ENCODE assay signal across 10 mouse cellular contexts in genomic region chr8:125461504-125461903, GRCm38 (mm10).
A peak's percentile ranks its signal among the peaks of the same experiment; 100 is the strongest.
DNase-seq lines count a peak whose midpoint lies in the region; ATAC-seq and TF ChIP-seq lines count a peak whose summit lies in the region.
"Had no signal": no experiment of that assay in that cellular context is flagged by ENCODE, and none has a peak within 500 bp of the region (broad histone marks: within the 10 kb centered on the region; RNA-seq: fewer than 3 reads in every experiment).

No protein-coding gene starts in this region.

- peaks cover 8 to 26% of the 10 kb centered on the region in 2 experiments for H3K36me3 ChIP-seq in CH12.LX (replicated peaks in 1 of 2; ENCODE audit: control insufficient read depth in 1 of 2, insufficient read depth in 1 of 2, low read length in 1 of 2)

- peak; percentile 86 for ATAC-seq in megakaryocyte progenitor cell, adult 5-6 weeks (replicated peaks; ENCODE audit: poor library complexity)

- no peak for TF ChIP-seq EP300 in CH12.LX (IDR thresholded peaks at IDR 0.05; ENCODE audit: low read length)

- no peaks in the 10 kb centered on the region for H3K79me2 ChIP-seq in CH12.LX (replicated peaks; ENCODE audit: control insufficient read depth, extremely low read depth, insufficient read depth, poor library complexity, severe bottlenecking)

- no peak overlapping the region for H3K4me2 ChIP-seq in CH12.LX (ENCODE audit: insufficient read depth, low read depth, poor library complexity, severe bottlenecking)
- H3K4me2 ChIP-seq: embryonic facial prominence, embryonic 13.5 days had no signal

- no peak overlapping the region for H3K4me3 ChIP-seq in CH12.LX (replicated peaks in 1 of 3; ENCODE audit: low read depth in 2 of 3, low read length in 2 of 3, poor library complexity in 1 of 3)
- H3K4me3 ChIP-seq: embryonic facial prominence, embryonic 13.5 days had no signal

- in situ Hi-C loops in CH12.LX (cut with MboI; ENCODE audit: low pct_ligation_motif_present, low pct_unique_long_range_greater_than_20kb, low sequenced_read_pairs), result no loop called here

- peaks cover 0 to 27% of the 10 kb centered on the region in 2 experiments; a peak in 2 of 4 replicates for H3K4me1 ChIP-seq in CH12.LX (ENCODE audit: control insufficient read depth in 1 of 2, insufficient read depth in 2 of 2)

- DNase-seq in kidney, adult 11 months, result peak; percentile 19
- DNase-seq in kidney, adult 18-20 months, result no peak
- DNase-seq in CH12.LX (ENCODE audit: extremely low read depth), result peak; percentile 14
- DNase-seq in induced T-regulatory cell, adult 2 months (ENCODE audit: low read depth), result peak; percentile 64
- no peak for DNase-seq in frontal cortex, postnatal 36 days (ENCODE audit: low spot score in 2 of 2)
- DNase-seq in right cerebral cortex, postnatal 10 days (ENCODE audit: low spot score in 2 of 2), result no peak
- no peak for DNase-seq in frontal cortex, postnatal 10 days (ENCODE audit: low spot score in 2 of 2)
- DNase-seq: left cerebral cortex, postnatal 4 days had no signal

- TF ChIP-seq POLR2A in CH12.LX (IDR thresholded peaks at IDR 0.05; ENCODE audit: low read depth, low read length), result no peak

- H3K27me3 ChIP-seq in CH12.LX (replicated peaks), result no peaks in the 10 kb centered on the region

- dilution Hi-C loops in CH12.LX (cut with MboI; ENCODE audit: extremely low pct_ligation_motif_present, extremely low pct_unique_long_range_greater_than_20kb, low sequenced_read_pairs), result no loop called here

- H3K9me3 ChIP-seq in CH12.LX (replicated peaks; ENCODE audit: low read length), result no peaks in the 10 kb centered on the region
- H3K9me3 ChIP-seq: embryonic facial prominence, embryonic 13.5 days had no signal

- no peak overlapping the region for H3K27ac ChIP-seq in CH12.LX (ENCODE audit: insufficient read depth, low read depth)
- H3K27ac ChIP-seq: embryonic facial prominence, embryonic 13.5 days had no signal

- TF ChIP-seq CTCF in CH12.LX (conservative IDR thresholded peaks at IDR 0.05 in 1 of 2, IDR thresholded peaks at IDR 0.05 in 1 of 2; ENCODE audit: low read depth in 2 of 2, low read length in 2 of 2), result no peak

- H3K9ac ChIP-seq in CH12.LX (ENCODE audit: insufficient read depth, low read depth), result no peak overlapping the region
- H3K9ac ChIP-seq: embryonic facial prominence, embryonic 13.5 days had no signal

- no peak for TF ChIP-seq RAD21 in CH12.LX (IDR thresholded peaks at IDR 0.05; ENCODE audit: low read depth, low read length)

TF ChIP-seq in CH12.LX, 34 proteins besides CTCF, POLR2A, EP300 and RAD21:
- no peak for TF ChIP-seq MXI1 (IDR thresholded peaks at IDR 0.05; ENCODE audit: low read depth, low read length)
- no peak for TF ChIP-seq MAX (IDR thresholded peaks at IDR 0.05; ENCODE audit: low read length)
- TF ChIP-seq POLR2AphosphoS2 (IDR thresholded peaks at IDR 0.05; ENCODE audit: low read depth, low read length), result no peak
- TF ChIP-seq ZC3H11A (IDR thresholded peaks at IDR 0.05; ENCODE audit: low read depth, low read length), result no peak
- TF ChIP-seq GABPA (IDR thresholded peaks at IDR 0.05; ENCODE audit: insufficient replicate concordance, low read depth, low read length), result no peak
- no peak for TF ChIP-seq TBP (conservative IDR thresholded peaks at IDR 0.05; ENCODE audit: low read depth, low read length)
- no peak for TF ChIP-seq PAX5 (IDR thresholded peaks at IDR 0.05; ENCODE audit: low read length)
- no peak for TF ChIP-seq KAT2A (IDR thresholded peaks at IDR 0.05; ENCODE audit: insufficient replicate concordance, low read length)
- TF ChIP-seq TCF12 (IDR thresholded peaks at IDR 0.05; ENCODE audit: low read depth, low read length), result no peak
- no peak for TF ChIP-seq SIN3A (IDR thresholded peaks at IDR 0.05; ENCODE audit: low read length)
- TF ChIP-seq ZKSCAN1 (IDR thresholded peaks at IDR 0.05; ENCODE audit: borderline replicate concordance, low read depth, low read length), result no peak
- TF ChIP-seq JUN (IDR thresholded peaks at IDR 0.05; ENCODE audit: insufficient read depth, low read depth, low read length), result no peak
- no peak for TF ChIP-seq HCFC1 (IDR thresholded peaks at IDR 0.05; ENCODE audit: low read depth, low read length)
- no peak for TF ChIP-seq ELF1 (IDR thresholded peaks at IDR 0.05; ENCODE audit: low read depth, low read length)
- TF ChIP-seq ETS1 (conservative IDR thresholded peaks at IDR 0.05; ENCODE audit: low read depth, low read length), result no peak
- TF ChIP-seq SMC3 (IDR thresholded peaks at IDR 0.05; ENCODE audit: low read depth, low read length), result no peak
- no peak for TF ChIP-seq JUND (conservative IDR thresholded peaks at IDR 0.05; ENCODE audit: low read depth, low read length)
- no peak for TF ChIP-seq CHD2 (IDR thresholded peaks at IDR 0.05; ENCODE audit: low read length)

Comparison
In these comparisons a context has a peak if more than half of its experiments do, and no peak if none do; other contexts are left out.
1. DNase-seq: peak in kidney, adult 11 months (single experiment), CH12.LX (single experiment) and induced T-regulatory cell, adult 2 months (single experiment); none in kidney, adult 18-20 months (single experiment), frontal cortex, postnatal 36 days (0 of 2), right cerebral cortex, postnatal 10 days (0 of 2) and frontal cortex, postnatal 10 days (0 of 2).